Mouse (Mus musculus) liver (tissue): ENCODE measurements around the gene Lexm.
A peak's percentile ranks its signal among the peaks of the same experiment; 100 is the strongest.

Source experiments
- DNase-seq: peaks from one replicate; pipeline ENCODE4 v3.0.0-alpha.2; 2020; ENCODE audit warnings: mixed read lengths

Lexm gene

GRCm38 (mm10) chr4:106617056-106617455 lies at the start of gene Lexm:
Lexm (minus strand) TSS chr4:106617241.
- peak; percentile 64 for DNase-seq

- no peak for DNase-seq
These were observed 49.5 kb upstream of the Lexm start for GRCm38 (mm10) chr4:106666546-106666945.

GRCm38 (mm10) chr4:106665673-106666072 lies 48.6 kb upstream of the Lexm start:
- no peak for DNase-seq

- no peak for DNase-seq
These were observed 48.2 kb upstream of the Lexm start for GRCm38 (mm10) chr4:106665269-106665668.

GRCm38 (mm10) chr4:106664697-106665096 lies 47.7 kb upstream of the Lexm start:
- no peak for DNase-seq

- no peak for DNase-seq
These were observed 47.0 kb upstream of the Lexm start for GRCm38 (mm10) chr4:106663956-106664470.

GRCm38 (mm10) chr4:106655681-106656080 lies 38.6 kb upstream of the Lexm start:
- no peak for DNase-seq

GRCm38 (mm10) chr4:106653051-106653450 lies 36.0 kb upstream of the Lexm start:
- no peak for DNase-seq

- DNase-seq: no peak
These were observed 35.5 kb upstream of the Lexm start for GRCm38 (mm10) chr4:106652546-106652945.

GRCm38 (mm10) chr4:106650833-106651527 lies 33.9 kb upstream of the Lexm start, which contains the start of gene Pars2:
Pars2 (plus strand) TSS chr4:106651069.
- DNase-seq: peak; percentile 97

GRCm38 (mm10) chr4:106647137-106647536 lies 30.1 kb upstream of the Lexm start:
- DNase-seq: no peak

- no peak for DNase-seq
These were observed 28.8 kb upstream of the Lexm start for GRCm38 (mm10) chr4:106645797-106646196.

- no peak for DNase-seq
These were observed 27.2 kb upstream of the Lexm start for GRCm38 (mm10) chr4:106644218-106644610.

- DNase-seq: no peak
These were observed 26.6 kb upstream of the Lexm start for GRCm38 (mm10) chr4:106643483-106644217.

GRCm38 (mm10) chr4:106634086-106634479 lies 17.0 kb upstream of the Lexm start:
- no peak for DNase-seq

- DNase-seq: no peak
These were observed 16.4 kb upstream of the Lexm start for GRCm38 (mm10) chr4:106633281-106634085.

GRCm38 (mm10) chr4:106632313-106632712 lies 15.3 kb upstream of the Lexm start:
- DNase-seq: no peak

GRCm38 (mm10) chr4:106630333-106631220 lies 13.5 kb upstream of the Lexm start:
- peak; percentile 70 for DNase-seq

- no peak for DNase-seq
These were observed 12.3 kb upstream of the Lexm start for GRCm38 (mm10) chr4:106629374-106629773.

GRCm38 (mm10) chr4:106628650-106629360 lies 11.8 kb upstream of the Lexm start:
- DNase-seq: no peak

GRCm38 (mm10) chr4:106627809-106628208 lies 10.8 kb upstream of the Lexm start:
- no peak for DNase-seq
